Mouse (Mus musculus) adrenal gland, adult 18-20 months (tissue): ENCODE measurements around the gene Fig4. TPM values are rescaled to one million over a fixed set of nuclear protein-coding genes. Genes with fewer than 3 reads are reported as not detected.

Source experiments
- DNase-seq, 2 experiments: peaks; one replicate each; pipeline ENCODE4 v3.0.0; 2021 to 2022; ENCODE audit warnings: low spot score in 2 of 2
- long read RNA-seq, 2 experiments: library from polyadenylated mRNA; stranded (forward); transcript quantifications; one replicate each; pipeline ENCODE4 v2.0.0; 2021
- total RNA-seq, 2 experiments: library from RNA; stranded (reverse); gene quantifications; 1 replicate in 1 of 2; 2 replicates in 1 of 2; pipeline ENCODE4 v1.2.3; 2021

The Fig4 gene
- 10 to 100 TPM; 13.8 to 17.7 TPM for total RNA-seq
- long read RNA-seq, experiment 1, transcript Fig4-201 (23 exons, 3,282 nt) = major isoform, 32 of 33 reads
- long read RNA-seq, experiment 1, partial matches to known transcripts = 1 of 33 reads
- long read RNA-seq, experiment 1, other reads (novel, unspliced or antisense) = 0 of 33 reads
- long read RNA-seq, experiment 2, transcript Fig4-201 (23 exons, 3,282 nt) = major isoform, 22 of 28 reads
- long read RNA-seq, experiment 2, partial matches to known transcripts = 3 of 28 reads
- long read RNA-seq, experiment 2, other reads (novel, unspliced or antisense) = 3 of 28 reads

GRCm38 (mm10) chr10:41302689-41303431 lies at the start of gene Fig4:
TSS of gene Fig4 (minus strand) at chr10:41303260.
- peak; percentile 83 to 84 for DNase-seq

- no peak for DNase-seq
Measured at GRCm38 (mm10) chr10:41341346-41341745, 38.3 kb upstream of the Fig4 start.

- no peak for DNase-seq
Measured at GRCm38 (mm10) chr10:41332533-41333043, 29.5 kb upstream of the Fig4 start.

- no peak for DNase-seq
Measured at GRCm38 (mm10) chr10:41315866-41316265, 12.8 kb upstream of the Fig4 start.

- no peak for DNase-seq
Measured at GRCm38 (mm10) chr10:41308205-41308604, 5.1 kb upstream of the Fig4 start.

GRCm38 (mm10) chr10:41304961-41305455 lies 1.9 kb upstream of the Fig4 start:
- DNase-seq = no peak

GRCm38 (mm10) chr10:41303639-41304444 lies 782 bp upstream of the Fig4 start, which contains the start of gene Ak9:
TSS of gene Ak9 (plus strand) at chr10:41303980.
- peak; percentile 81 to 82 for DNase-seq

GRCm38 (mm10) chr10:41300161-41300560 lies 2.9 kb downstream of the Fig4 start:
- DNase-seq = no peak

GRCm38 (mm10) chr10:41295145-41295544 lies 7.9 kb downstream of the Fig4 start:
- no peak for DNase-seq

- DNase-seq = no peak
Measured at GRCm38 (mm10) chr10:41294734-41295133, 8.3 kb downstream of the Fig4 start.

GRCm38 (mm10) chr10:41293019-41293418 lies 10.0 kb downstream of the Fig4 start:
- no peak for DNase-seq

GRCm38 (mm10) chr10:41291021-41291420 lies 12.0 kb downstream of the Fig4 start:
- no peak for DNase-seq

GRCm38 (mm10) chr10:41288771-41289415 lies 14.2 kb downstream of the Fig4 start:
- peak; percentile 68 to 70 for DNase-seq

- no peak for DNase-seq
Measured at GRCm38 (mm10) chr10:41288074-41288473, 15.0 kb downstream of the Fig4 start.

GRCm38 (mm10) chr10:41287618-41288017 lies 15.4 kb downstream of the Fig4 start:
- DNase-seq = no peak

- no peak for DNase-seq
Measured at GRCm38 (mm10) chr10:41282086-41282485, 21.0 kb downstream of the Fig4 start.

GRCm38 (mm10) chr10:41280796-41281195 lies 22.3 kb downstream of the Fig4 start:
- DNase-seq = no peak

- DNase-seq = no peak
Measured at GRCm38 (mm10) chr10:41280177-41280576, 22.9 kb downstream of the Fig4 start.

- DNase-seq = no peak
Measured at GRCm38 (mm10) chr10:41278808-41279207, 24.3 kb downstream of the Fig4 start.

- no peak for DNase-seq
Measured at GRCm38 (mm10) chr10:41274871-41275270, 28.2 kb downstream of the Fig4 start.

GRCm38 (mm10) chr10:41271860-41272259 lies 31.2 kb downstream of the Fig4 start:
- no peak for DNase-seq
